9 mouse cellular contexts compared by ENCODE assay signal in the genomic region with DNA sequence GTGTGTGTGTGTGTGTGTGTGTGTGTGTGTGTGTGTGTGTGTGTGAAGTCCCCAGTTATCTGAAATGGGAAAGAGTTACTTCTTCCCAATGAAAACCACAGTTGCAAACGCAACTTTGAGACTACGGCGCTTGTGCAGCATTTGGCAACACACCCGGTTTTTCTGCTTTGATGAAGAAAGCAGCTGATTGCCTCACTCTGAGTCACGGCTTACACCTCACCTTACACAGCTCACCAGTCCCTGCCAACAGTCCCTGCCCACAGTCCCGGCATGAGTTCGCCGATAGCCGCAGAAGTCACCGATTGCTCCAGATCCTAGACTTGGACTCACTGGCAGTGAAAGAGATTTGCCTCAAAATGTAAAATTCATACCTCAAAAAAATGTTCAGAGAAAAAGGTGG. TPM values are rescaled to one million over a fixed set of nuclear protein-coding genes. Genes with fewer than 3 reads are reported as not detected.
DNase-seq lines count a peak whose midpoint lies in the region.
"Had no signal": no experiment of that assay in that cellular context is flagged by ENCODE, and none has a peak within 500 bp of the region (broad histone marks: within the 10 kb centered on the region; RNA-seq: fewer than 3 reads in every experiment).

No protein-coding gene starts in this region.

- peaks cover 45% of the 10 kb centered on the region for H3K4me1 ChIP-seq in erythroblast, embryonic 14.5 days (ENCODE audit: control insufficient read depth)

- DNase-seq in layer of hippocampus, adult 9-11 months, result peak; percentile 40
- no peak for DNase-seq in layer of hippocampus, adult 9-10 months (ENCODE audit: low spot score)
- peak; percentile 51 to 65 for DNase-seq in lung, postnatal 4 days
- DNase-seq in thymus, postnatal 14 days, result peak; percentile 68
- no peak for DNase-seq in cerebellum, adult 9-10 months
- no peak for DNase-seq in gastrocnemius, postnatal 14 days
- DNase-seq in cerebellum, adult 9-11 months, result no peak

- H3K36me3 ChIP-seq in erythroblast, embryonic 14.5 days (ENCODE audit: control insufficient read depth), result peaks cover 20% of the 10 kb centered on the region

- peak overlapping the region; percentile 49 for H3K4me3 ChIP-seq in erythroblast, embryonic 14.5 days (replicated peaks)
- H3K4me3 ChIP-seq: left cerebral cortex, adult 2 months had no signal

- H3K27me3 ChIP-seq in erythroblast, embryonic 14.5 days (ENCODE audit: control insufficient read depth), result no peaks in the 10 kb centered on the region

- H3K9me3 ChIP-seq in erythroblast, embryonic 14.5 days (ENCODE audit: control insufficient read depth, low read length), result no peaks in the 10 kb centered on the region

- intact Hi-C loops in gastrocnemius, postnatal 14 days (cut with DNase I; ENCODE audit: low total_unique reads), result no loop called here

RNA-seq across cellular contexts. Expression of a gene that starts 15.6 kb away (rescaled TPM):
- polyA plus RNA-seq in erythroblast, embryonic 14.5 days (2012), result 0.17 and 0.41 TPM in 2 replicates
- 10 to 100 TPM in 1 of 2 experiments, 1 to 10 TPM in 1; 9.8 to 11.9 TPM for total RNA-seq in gastrocnemius, postnatal 14 days (2021)

Comparison
In these comparisons a context has a peak if more than half of its experiments do, and no peak if none do; other contexts are left out.
1. DNase-seq: peak in layer of hippocampus, adult 9-11 months (single experiment), lung, postnatal 4 days (2 of 2) and thymus, postnatal 14 days (single experiment); none in layer of hippocampus, adult 9-10 months (single experiment), cerebellum, adult 9-10 months (single experiment), gastrocnemius, postnatal 14 days (single experiment) and cerebellum, adult 9-11 months (single experiment).